Mouse (Mus musculus): ENCODE measurements around the gene Paqr5.

Paqr5 gene

GRCm38 (mm10) chr9:61911300-61912128, 115.1 kb downstream of the Paqr5 start:
- peak; percentile 18 for DNase-seq (ENCODE audit: extremely low read depth, insufficient read length, low spot score)

- peak; percentile 60 for DNase-seq (ENCODE audit: extremely low read depth, insufficient read length, low spot score)
Observed at GRCm38 (mm10) chr9:61910526-61911256, 116.0 kb downstream of the Paqr5 start.

- no peak for DNase-seq (ENCODE audit: extremely low read depth, insufficient read length, low spot score)
Observed at GRCm38 (mm10) chr9:61909633-61910032, 117.0 kb downstream of the Paqr5 start.

- peak; percentile 14 for DNase-seq (ENCODE audit: extremely low read depth, insufficient read length, low spot score)
Observed at GRCm38 (mm10) chr9:61908832-61909407, 117.7 kb downstream of the Paqr5 start.

GRCm38 (mm10) chr9:61908341-61908740, 118.3 kb downstream of the Paqr5 start:
- DNase-seq (ENCODE audit: extremely low read depth, insufficient read length, low spot score): no peak

- DNase-seq (ENCODE audit: extremely low read depth, insufficient read length, low spot score): no peak
Observed at GRCm38 (mm10) chr9:61907621-61908295, 118.9 kb downstream of the Paqr5 start.

GRCm38 (mm10) chr9:61906912-61907311, 119.7 kb downstream of the Paqr5 start:
- no peak for DNase-seq (ENCODE audit: extremely low read depth, insufficient read length, low spot score)

GRCm38 (mm10) chr9:61905576-61905975, 121.1 kb downstream of the Paqr5 start:
- DNase-seq (ENCODE audit: extremely low read depth, insufficient read length, low spot score): no peak

GRCm38 (mm10) chr9:61904201-61904600, 122.5 kb downstream of the Paqr5 start:
- no peak for DNase-seq (ENCODE audit: extremely low read depth, insufficient read length, low spot score)

Measured in 3134 (cell line).